Mouse (Mus musculus) cerebellum, postnatal 36 days (tissue): ENCODE results near the gene Mkln1.

ENCODE experiments used
- DNase-seq, 2 experiments: peaks; one replicate each; pipeline ENCODE4 v3.0.0; 2021 to 2022; ENCODE audit warnings: mixed read lengths in 2 of 2

Mkln1 gene

DNA sequence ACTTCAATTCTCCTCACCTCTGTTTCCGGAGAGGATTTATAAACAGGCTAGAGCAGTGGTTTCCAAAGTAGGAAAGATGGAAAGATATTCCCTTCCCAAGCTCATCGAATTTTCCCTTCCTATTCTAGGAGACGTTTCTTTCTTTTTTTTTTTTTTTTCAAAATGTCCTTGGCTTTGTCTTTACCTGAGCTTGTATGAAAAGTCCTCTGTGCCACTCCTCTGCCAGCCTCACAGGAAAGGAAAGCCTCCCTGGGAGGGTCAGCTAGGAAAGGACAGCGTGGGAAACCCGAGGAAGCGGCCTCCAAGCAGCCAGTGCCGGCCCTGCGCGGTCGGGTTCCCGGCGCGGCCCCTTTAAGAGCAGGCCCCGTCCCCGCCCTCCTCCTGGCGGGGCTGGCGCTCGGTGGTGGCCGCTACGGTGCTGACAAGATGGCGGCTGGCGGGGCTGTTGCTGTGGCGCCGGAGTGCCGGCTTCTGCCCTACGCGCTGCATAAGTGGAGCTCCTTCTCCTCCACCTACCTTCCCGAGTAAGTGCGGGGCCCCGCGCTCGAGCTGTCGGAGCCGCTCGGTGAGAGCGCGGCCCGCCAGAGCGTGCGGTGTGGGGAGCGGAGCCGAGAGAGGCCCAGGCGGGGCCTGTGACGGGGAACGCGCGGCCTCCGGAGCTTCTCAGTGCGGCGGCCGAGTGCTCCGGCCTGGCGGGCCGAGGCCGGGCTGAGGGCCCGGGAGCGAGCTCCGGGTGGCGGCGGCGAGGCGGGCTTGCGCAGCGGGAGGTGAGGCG lies at the start of gene Mkln1:
Gene Mkln1 (plus strand): TSS at position 305 of the 775 bp plus-strand sequence.
- DNase-seq, result peak; percentile 90 to 92

DNA sequence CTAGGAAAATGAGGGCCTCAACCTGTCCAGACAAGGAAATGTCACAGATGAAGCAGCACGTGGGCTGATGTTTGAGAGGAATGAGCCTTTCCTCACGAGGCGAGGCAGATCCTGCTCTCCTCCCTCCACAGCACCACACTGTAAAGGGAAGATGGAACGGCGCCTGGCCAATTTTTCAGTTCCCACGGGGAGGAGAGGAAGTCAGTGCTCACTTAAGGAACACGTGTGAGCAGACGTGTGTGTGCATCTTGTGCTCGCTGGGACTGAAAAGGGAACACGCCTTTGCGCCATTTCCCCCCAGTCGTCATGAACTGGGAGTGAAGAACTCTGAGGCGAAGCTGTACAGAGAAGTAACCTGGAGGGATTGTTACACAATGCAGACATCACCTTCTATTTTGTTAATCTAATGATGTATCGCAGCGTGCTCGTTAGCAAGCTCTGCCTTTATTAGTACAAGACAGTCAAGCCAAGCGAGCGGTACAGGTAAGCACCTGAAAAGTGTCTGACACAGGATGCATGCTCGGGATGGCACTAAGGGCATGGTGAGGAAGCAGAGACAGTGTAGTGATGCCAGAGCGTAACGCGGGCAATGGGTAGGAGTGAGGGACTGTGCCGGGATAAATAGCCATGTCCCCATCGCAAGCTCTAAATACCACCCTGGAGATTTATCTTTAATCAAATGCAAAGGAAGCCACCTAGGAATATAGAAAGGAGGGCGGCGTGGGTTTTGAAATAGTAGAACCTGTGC lies 41.9 kb upstream of the Mkln1 start:
- DNase-seq, result no peak

DNA sequence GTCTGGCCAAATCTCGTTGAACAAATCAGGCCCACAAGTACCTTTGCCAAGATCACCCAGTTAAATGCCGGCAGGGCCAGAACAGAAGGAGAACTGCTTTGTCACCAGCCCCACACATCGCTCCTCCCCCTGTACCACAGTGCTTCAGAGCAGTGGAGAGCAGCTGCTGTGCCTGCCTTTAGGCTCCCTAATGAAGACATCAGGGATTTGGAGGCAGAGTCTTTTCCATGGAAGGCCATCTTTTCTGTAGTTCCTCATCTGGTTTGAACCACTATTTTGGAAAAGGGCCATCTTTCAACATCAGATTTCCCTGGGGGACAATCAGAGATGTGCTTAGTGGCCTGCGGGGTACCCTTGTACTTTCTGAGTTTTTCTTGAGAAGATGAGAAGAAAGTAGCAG lies 41.2 kb upstream of the Mkln1 start:
- no peak for DNase-seq

DNA sequence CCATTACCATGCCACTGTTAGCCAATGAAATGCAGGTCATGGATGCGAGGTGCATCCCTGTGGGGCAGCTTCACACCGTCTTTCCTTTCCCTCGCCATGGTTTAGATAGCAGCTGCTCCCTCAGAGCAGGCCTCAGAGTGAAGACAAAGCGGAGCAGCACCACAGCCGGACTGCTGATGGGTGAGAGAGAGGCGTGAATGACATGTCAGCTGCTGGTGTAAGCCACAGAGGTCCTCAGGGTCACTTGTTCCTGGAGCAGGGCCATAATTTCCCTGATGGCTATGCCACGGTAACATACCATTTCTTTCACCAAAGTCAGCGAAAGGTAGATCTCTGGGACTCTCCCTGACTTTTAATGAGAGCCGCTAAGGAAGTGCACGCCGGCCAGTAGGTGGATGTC lies 35.9 kb upstream of the Mkln1 start:
- DNase-seq, result no peak

DNA sequence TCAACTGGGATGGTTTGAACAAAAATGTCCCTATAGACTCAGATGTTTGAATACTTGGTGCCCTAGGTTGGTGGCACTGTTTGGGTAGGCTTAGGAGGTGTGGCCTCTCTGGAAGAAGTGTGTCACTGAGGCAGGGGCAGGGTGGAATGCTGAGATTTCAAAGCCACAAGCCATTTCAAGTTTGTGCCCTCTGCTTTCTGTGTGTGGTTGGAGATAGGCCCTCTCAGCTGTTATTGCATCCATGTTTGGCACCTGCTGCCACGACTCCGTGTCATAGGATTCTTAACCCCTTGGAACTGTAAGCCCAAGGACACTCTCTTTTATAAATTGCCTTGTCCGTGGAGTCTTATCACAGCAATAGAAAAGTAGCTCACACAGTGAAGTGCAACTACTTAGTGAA lies 34.1 kb upstream of the Mkln1 start:
- DNase-seq, result no peak

DNA sequence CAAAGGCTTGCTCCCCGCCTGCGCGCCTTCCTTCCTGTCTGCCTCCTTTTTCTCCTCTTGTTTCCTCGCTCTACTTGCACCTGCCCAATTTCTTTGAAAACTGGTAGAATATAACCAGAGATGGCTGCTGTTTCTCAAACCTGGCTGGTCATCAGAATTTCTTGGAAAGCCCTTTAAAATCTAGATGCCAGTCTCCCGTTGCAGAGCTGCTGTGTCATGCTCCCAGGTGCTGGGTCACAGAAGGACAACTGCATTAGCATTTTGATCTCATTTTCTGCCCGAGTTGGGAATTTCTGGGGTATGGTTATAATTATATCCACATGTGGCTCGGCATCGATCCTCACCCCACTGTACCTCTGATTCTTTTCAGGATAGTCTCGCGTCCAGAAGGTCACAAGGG lies 30.6 kb upstream of the Mkln1 start:
- no peak for DNase-seq

DNA sequence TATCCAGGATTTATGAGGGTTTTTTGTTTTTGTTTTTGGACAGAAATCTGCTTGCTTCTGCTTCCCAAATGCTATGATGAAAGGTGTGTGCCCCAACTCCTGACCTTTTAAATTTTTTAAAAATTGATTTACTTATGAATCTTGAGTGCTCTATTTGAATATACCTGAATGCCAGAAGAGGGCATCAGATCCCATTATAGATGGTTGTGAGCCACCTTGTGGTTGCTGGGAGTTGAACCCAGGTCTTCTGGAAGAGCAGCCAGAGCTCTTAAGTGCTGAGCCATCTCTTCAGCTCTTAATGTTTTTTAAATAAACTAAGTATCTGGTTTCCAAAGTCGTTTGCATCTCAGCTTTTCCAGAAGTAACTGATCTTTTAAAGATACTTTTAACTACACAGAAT lies 30.0 kb upstream of the Mkln1 start:
- no peak for DNase-seq

DNA sequence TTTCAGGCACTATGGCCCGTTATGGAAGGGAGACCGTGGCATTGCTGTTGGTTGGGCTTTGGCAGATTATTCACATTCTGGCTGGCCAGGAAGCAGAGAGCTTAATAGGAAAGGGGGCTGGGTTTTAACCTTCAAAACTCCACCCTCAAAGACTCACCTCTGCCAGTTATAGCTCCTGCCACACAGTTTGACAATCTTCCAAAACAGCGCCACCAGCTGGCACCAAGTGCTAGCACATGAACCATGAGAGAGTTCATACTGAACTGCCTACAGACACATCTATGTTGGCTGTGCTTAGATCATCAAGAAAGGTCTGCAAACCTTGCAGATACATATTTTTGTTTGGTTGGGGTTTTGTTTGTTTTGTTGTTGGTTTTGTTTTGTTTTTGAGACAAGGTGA lies 28.7 kb upstream of the Mkln1 start:
- peak in 1 of 2 experiments; percentile 28 for DNase-seq

DNA sequence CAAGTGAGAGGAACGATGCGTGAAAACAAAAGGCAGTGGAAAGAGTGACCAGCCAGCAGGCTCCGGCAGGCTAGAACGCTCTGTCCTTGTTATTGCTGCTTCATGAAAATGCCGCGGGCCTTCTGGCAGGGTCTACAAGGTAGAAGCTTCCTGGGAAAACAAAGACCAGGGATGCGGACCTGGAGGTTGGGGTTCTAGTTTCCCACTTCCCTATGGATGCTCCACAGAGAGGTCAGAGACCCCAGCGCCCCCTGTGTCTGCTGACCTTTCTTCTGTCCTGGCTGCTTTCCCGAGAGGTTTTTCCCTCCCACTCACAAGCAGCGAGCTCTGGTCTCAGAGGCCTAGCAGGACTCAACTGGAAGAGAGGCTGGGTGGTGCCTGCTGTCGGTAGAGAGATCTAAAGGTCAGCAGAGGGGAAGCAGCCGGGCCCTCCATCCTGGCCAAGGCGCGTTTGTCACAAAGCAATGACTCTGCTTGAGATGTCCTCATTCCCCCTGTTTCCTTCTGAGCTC lies 27.9 kb upstream of the Mkln1 start:
- no peak for DNase-seq

DNA sequence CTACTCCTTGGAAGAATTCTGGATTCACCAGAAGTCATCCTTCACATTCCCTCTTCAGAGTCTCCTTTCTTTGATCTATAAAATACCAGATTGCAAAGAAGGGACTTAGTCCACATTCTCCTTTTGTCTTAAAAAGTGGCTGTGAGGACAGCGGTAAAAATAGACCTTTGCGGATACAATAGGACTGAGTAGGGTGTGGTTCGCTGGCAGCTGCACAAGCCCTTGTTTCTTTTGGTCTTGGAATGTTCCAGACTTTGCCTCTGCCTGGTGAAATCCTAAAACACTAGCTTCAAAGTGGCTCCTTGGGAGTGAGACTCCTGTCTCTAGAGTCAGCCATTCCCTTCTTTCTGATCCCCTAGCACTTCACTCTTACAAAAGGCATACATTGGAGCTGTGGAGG lies 27.4 kb upstream of the Mkln1 start:
- DNase-seq, result no peak

DNA sequence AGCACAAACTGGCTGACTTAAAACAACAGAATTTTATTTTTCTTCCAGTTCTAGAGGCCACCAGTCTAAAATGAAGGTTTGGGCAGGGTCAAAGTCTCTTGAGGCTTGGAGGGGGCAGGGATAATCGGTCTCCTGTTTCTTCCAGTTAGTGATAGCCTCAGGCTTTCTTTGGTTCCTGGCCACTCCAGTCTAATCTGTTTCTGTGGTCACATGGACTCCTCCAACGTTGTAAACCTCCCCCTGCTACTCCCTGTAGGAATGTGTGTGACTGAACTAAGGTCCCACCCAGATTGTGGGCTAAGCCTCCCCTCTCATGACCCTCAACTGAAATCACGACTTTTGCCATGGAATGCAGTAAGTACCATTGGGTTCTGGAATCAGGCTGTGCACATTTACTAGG lies 25.9 kb upstream of the Mkln1 start:
- no peak for DNase-seq

DNA sequence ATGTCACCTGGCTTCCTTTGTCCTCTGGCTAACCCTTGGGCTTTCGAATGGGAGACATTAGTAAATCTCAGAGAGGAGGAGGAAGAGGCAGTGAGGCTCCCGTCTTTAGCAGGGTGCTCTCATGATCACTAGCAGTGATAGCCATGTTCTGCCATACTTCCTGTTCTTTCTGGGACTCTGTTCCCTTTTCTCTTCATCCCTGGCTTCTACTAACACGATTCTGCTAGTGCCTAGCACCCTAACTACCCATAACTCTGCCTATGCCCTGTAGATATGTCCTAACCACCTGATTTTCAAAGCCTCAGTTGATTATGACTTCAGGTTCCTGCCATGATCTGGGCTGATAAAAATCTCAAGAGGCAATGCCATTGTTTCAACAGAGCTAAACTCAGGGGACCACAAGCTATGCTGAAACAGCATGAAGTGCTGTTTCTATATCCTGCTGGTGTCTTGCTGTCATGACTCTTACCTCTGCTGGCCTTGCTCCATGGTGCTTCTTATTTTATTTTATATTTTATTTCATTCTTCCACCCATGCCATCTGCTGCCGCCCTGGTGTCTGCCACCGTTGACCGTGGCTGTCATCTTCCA lies 25.4 kb upstream of the Mkln1 start:
- DNase-seq, result no peak

DNA sequence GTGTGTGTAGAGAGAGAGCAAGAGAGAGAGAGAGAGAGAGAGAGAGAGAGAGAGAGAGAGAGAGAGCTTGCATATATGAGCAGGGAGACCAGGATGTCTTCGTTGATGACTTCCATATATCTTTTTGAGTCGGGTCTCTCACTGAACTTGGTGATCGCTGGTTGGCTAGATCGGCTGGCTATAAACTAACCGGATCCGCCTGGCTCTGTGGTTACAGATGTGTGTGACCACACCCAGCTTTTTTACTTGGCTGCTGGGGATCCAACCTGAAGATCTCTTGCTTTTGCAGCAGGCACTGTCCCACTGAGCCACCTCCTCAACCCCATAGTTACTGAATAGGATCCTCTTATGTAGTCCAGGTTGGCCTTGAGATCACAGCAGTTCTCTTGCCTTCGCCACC lies 15.5 kb upstream of the Mkln1 start:
- no peak for DNase-seq

DNA sequence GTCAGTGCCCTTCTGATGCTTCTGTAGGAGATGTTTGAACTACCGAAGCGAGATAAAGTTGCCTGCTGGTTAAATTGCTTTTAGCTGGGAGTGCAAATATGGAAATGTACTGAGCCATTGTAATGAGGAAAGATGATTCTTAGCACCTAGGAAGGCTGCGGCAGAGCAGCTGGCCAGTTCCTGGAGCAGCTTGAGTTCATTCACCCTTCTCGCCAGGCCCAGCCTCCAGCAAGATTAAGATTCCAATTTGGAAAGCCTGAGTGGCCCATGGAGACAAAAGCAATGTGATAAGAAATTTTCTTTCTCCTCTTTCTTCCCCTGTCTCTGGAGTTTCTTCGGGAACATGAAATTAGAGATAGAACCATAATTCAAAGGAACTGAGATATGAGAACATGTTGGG lies 13.7 kb upstream of the Mkln1 start:
- DNase-seq, result no peak

DNA sequence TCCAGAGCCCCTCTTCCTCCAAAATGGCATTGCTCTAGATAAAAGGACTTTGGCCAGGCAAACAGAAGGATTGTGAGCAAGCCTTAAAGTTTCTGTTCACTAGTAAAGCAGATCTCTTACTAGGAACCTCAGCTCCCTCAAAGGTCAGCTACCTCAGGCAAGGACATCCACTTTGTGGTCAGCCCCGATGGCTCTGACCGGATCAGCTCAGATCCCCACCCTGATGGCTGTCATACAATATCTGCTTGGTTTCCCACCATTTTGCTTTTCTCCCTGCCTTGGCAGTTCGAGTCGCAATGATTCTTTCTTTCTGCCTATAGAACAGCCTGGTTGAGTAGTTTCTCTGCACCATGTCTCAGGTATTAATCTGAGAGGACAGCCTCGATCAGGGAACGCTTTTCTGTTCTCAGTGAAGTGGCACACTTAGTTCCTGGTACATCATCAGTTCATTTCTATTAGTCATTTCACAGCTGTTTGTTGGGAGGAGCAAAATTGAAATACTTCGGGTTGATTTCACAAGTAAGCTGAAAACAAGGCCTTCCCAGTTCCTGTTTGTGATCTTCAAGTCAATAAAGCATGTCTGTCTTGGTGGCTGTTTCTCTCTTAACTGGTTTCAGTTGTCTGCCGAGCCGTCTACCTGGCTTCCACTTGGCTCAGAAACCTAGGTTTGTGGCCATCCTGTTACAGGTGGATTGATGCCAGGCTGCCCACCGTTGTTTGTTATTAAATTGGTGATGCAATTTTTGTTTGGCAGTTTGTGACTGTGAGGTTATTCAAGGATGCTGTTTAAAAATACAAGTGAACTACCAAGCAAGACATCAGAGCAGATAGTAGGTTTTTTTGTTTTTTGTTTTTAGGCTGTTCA lies 13.0 kb upstream of the Mkln1 start:
- no peak for DNase-seq

DNA sequence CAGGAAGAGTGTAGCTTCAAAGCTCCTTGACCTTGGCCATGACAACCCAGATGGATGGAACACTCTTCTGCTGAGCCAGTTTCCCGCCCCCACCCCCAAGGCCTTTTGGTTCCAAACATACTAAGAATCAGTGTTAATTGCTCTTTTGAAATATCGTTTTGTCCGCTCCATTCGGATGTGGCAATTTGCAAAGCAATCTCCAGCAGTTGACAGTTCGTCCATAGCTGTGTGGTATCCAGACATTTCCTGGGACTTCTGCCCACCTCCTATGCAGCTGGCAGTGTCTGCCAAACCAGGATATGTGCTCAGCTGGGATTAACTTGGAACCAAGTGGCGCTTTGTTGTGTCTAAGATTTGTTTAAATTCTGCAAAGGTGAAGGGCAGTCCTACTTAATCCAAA lies 8.8 kb upstream of the Mkln1 start:
- DNase-seq, result no peak

DNA sequence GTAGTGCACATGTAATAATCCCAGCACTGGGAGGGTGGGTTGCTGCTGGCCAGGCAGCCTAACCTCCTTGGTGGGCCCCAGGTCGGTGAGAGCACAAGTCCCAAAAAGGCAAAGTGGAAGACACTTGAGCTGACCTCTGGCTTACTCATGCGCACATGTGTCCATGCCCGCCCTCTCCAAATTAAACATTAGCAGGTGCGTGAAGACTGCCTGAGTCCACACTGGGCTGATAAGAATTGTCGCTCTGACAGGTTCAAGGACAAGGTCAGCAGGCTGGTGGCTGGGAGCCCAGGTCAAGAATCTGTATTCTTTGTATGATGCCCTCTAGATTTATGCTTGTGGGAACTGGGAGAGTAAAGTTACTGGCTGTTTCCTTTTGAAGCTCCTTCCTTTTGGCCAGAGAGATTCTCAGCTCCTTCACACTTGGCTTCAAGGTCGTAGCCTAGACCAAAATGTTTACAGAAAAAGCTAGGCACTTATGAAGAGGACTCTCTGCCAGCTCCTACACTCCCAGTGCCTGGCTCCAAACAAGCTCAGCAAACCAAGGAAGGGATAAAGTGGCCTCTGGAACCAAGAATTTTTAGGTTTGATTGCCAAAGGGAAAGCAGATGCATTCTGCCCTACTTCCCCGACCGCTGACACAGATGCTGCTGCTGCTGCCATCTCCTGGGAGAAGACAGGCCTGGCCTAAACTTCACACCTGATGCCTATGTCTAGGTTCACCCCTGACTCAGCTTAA lies 8.1 kb upstream of the Mkln1 start:
- no peak for DNase-seq

DNA sequence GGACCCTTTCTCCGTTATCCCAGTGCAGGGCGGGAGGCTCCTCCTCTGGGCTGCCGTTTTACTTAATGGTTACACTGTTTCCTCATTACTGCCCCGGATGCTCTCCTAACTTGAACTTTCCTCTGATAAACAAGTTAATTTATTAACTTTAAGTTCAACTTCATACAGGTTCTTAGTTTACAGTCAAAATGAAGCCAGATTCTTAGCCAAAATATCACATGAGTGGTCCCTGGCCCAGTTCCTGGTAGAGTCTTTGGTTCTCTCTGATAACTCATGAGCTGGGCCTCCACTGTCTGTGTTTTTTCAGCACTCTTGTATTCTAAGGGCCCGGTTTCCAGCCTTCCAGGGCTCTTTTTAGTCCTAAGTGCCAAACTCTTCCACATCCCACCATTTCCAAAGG lies 5.7 kb upstream of the Mkln1 start:
- DNase-seq, result no peak

DNA sequence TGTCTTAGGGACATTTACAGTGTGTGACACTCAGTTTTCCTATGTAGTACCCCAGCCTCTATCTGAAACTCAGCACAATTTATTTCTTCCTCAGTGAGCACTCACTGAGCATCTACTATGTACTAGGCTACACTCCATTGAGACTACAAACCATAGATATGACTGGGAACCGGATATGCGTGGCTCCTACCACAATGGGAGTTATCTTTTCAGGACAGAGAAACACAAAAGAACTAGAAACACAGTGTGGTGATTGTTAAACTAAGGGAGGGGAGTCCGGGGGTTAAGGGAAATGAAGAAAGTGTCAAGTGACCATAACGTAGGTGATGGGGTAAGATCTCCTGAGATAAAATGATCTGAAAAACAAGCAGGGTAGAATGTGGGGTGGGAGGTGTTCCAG lies 2.4 kb upstream of the Mkln1 start:
- DNase-seq, result no peak

DNA sequence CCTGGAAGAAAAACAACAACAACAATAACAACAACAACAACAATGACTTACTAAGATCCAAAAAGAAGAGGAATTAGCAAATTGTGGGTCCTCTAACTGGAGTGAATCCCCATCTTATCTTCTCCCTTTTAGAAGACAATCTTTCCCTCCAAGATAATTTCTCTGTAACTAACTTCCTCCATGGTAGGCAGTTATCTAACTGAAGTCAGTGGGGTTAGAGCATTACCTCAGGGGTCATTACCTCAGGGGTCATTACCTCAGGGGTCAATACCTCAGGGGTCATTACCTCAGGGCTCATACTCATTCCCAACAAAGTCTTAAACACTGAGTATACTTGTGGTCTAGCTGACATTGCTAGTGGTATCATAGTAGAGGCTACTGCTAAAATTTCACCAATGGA lies 1.2 kb upstream of the Mkln1 start:
- DNase-seq, result no peak

DNA sequence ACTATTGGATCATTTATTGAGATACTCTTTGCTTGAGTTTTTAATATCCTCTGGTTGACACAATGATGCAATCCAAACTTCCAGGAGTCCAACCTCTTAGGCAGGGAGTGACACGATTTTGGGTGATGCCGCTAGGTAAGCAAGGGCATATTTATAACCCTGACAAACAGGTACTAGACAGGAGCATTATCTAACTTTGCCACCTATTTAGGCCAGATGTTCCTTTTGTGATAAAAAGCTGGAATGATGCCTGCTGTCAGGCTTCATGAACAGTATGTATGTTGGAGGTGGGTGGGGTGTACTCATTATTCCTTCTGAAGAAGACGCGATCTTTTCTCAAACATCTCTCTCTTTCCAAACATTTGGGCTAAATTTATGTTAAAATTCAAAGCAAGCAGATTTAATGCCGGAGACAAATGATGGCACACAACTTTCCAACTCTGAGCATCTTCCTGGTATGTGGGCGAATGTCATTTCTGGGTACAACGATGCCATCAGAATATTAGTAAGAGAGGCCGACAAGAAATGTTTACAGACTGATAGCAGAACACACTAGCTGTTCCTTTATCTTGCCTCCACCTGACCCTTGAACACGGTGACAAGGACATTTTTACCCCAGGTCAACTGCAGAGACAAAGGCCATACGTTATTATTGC lies 632 bp upstream of the Mkln1 start:
- DNase-seq, result peak in 1 of 2 experiments; percentile 34

DNA sequence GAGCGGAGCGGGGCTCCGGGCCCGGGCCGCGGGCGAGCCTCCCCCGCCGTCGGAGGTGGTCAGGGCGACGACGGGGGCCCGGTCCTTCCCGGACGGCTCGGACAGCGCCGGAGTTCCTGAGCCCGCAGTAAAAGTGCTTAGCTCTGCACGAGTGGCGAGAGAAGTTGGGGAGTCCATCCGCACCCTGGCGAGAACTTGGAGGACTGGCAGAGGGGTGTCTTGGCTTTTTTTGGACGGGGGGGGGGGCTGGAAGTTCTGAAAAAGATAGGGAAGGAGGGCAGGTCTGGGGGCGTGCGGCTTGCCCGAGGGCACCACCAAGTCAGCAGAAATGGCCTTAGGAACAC lies 643 bp downstream of the Mkln1 start:
- no peak for DNase-seq
